Mouse (Mus musculus): ENCODE measurements at regions not wholly inside any gene's neighbourhood (a gene's known extent, or its start where the extent isn't known, plus 50 kb on each side); places are given as distances from the start of the nearest gene placed in this dataset.

DNA sequence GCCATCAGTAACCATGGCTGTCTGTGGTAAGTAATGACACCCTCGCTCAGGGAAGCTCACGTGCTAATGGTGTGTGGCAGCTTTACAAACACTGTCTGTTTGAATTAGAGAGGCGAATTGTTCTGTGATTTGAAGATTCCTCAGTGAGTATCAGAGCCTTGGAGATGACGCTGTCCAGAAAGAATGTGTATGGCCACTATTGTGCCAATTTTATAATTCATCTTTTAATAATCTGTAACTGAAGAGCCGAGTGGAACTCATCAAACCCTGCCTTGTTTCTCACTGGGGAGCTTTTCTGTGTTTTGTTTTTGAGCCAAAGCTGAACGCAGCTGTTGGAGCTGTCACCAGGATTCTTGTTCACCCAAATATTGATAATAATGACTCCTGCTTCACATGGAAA, 171.7 kb downstream of the Dact1 start:
- DNase-seq (ENCODE audit: low read depth, low spot score): no peak

GRCm38 (mm10) chr12:71481899-71482593, 172.4 kb downstream of the Dact1 start:
- DNase-seq (ENCODE audit: low read depth, low spot score): peak; percentile 24

GRCm38 (mm10) chr12:71482619-71483018, 172.9 kb downstream of the Dact1 start:
- DNase-seq (ENCODE audit: low read depth, low spot score): no peak

DNA sequence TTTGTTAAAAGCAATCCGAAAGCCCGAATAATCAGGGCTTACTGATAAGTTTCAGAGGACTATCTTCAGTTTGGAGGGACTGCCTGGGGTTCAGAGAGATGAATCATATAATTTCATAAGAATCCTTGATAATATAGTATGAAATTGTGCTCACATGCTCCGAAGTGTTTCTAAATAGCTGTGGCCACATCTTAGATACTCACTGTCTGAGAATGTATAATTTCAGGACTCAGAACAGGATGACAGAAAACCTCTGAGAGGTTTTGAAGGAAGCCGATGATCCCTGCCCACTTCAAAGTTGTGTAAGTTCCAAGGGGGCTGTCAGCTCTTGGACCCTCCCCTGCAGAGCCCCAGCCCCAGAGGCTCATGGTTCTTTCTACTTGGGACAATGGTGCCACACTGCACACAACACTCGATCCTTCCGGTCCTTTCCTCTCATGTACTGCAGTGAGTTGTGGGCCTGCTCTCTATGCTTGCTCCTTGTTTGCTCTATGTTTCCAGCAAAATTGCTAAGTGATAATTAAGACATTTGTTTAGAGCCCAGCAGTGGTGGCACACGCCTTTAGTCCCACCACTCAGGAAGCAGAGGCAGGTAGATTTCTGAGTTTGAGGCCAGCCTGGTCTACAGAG, 174.0 kb downstream of the Dact1 start:
- DNase-seq (ENCODE audit: low read depth, low spot score): no peak

GRCm38 (mm10) chr12:71484286-71484685, 174.6 kb downstream of the Dact1 start:
- DNase-seq (ENCODE audit: low read depth, low spot score): no peak

DNA sequence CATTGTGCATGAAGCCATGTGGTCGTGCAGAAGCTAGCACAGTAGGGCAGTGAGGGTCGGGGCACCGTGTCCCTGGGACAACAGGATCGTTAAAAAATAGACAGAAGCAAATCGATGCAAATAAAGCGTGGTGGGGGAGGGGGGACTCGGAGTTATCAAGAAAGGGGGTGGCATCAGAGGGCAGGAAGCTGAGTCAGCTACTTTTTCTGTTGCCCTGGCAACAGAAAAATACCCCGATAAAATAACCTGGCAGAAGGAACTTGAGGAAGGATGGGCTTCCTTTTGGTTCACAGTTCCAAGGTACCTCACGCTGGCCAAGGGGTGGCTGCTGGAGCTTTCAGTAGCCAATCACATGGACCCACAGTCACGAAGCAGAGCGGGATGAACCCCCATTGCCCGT, 176.4 kb downstream of the Dact1 start:
- DNase-seq (ENCODE audit: low read depth, low spot score): no peak

GRCm38 (mm10) chr12:71487591-71488435, 178.1 kb downstream of the Dact1 start:
- peak; percentile 46 for DNase-seq (ENCODE audit: low read depth, low spot score)

GRCm38 (mm10) chr12:71489295-71489694, 179.6 kb downstream of the Dact1 start:
- DNase-seq (ENCODE audit: low read depth, low spot score): peak; percentile 60

GRCm38 (mm10) chr12:71494803-71495293, 185.2 kb downstream of the Dact1 start:
- DNase-seq (ENCODE audit: low read depth, low spot score): no peak

- DNase-seq (ENCODE audit: low read depth, low spot score): peak; percentile 50
Observed at GRCm38 (mm10) chr12:71498246-71499029, 188.8 kb downstream of the Dact1 start.

DNA sequence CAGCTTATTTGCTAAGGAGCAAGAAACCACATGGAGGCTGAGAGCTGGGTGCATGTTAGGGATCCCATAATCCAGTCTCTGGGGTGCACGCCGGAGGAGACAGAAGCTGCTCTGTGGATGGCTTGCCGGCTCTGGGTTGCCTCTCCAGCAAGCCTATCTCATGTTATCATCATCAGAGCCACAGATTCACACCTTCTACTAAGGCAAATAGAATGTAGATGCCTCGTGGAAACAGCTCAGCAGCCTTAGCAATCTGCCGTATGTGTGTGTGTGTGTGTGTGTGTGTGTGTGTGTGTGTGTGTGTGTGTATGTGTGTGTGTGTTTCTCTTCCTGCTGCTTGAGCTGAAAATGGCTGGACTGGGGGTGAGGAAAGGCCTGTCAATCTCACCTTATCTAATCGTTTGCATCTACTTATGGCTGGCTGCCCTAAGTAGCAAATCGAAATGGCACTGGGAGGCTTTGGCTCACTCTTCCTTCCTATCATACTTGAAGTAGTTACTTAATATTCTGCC, 191.7 kb downstream of the Dact1 start:
- DNase-seq (ENCODE audit: low read depth, low spot score): no peak

GRCm38 (mm10) chr12:71503265-71503664, 193.6 kb downstream of the Dact1 start:
- no peak for DNase-seq (ENCODE audit: low read depth, low spot score)

DNA sequence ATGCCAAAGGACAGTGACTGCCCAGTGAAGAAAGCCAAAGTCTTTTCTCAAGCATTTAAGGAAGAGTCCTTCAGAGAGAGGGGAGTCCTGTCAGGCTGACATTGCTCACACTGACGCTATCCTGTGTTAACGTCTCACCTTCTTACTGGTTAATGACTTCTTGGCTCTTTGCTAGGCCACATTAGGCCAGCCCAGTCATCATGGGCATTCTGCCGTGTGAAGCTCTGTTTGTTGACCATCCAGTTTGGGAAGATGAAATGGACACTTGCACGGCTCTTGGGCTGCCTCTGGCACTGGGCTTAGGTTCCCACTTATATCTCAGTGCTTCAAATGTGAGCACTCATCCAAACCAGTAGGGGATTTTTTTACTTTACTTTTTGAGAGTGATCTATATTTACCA, 196.5 kb downstream of the Dact1 start:
- no peak for DNase-seq (ENCODE audit: low read depth, low spot score)

DNA sequence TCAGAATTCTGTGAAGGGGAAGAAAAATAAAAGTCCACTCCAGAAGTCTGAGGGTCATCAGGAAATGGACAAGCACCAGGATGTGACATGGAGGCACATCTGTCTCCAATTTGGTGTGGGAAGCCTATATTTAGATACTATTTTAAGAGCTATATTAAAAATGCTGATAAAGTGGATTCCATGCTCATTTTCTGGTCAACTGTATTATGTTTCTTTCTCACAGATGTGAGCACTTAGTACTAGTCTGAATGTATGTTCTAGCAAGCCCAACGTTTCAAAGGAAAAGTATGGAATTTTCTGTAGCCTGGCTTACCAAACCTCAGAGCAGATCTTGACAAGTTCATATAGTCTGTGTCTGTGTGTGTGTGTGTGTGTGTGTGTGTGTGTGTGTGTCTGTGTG, 197.0 kb downstream of the Dact1 start:
- DNase-seq (ENCODE audit: low read depth, low spot score): no peak

GRCm38 (mm10) chr12:71512915-71513612, 203.4 kb downstream of the Dact1 start:
- no peak for DNase-seq (ENCODE audit: low read depth, low spot score)

DNA sequence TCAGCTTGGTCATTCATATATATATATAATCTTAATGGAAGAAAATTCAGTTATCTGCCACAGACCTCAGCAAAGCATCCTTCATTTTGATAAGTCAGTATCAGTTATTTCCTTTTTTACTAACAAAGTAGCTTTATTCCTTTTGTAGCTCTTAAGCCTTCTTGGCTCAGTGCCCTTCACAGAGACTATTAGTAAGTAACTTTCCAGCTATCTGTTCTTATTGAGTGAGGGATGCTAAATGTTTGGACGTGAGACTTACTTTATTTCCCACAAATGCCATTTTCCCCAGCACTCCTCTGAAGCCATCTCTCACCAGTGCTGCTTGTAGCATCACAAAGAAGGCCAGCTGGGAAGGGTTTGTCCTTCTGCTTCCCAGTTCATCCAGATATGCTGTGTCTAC, 209.8 kb downstream of the Dact1 start:
- DNase-seq (ENCODE audit: low read depth, low spot score): no peak

DNA sequence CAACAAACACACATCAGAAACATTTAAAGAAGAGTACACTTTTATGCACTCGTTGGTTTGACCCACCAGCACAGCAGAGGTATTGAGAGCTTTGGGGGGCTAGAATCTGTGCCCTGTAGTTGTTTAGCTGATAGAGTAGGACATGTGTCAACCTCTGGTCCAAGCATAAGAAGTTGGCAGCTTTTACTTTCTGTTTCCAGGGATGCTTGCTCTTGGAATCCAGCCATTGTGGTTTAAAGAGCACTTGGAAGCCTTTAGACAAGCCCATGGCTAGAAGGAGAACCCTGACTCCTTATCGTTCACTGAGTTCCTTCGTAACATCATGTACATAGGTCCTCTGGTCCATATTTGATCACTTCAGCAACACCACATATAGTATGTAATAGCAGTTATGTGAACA, 212.3 kb downstream of the Dact1 start:
- DNase-seq (ENCODE audit: low read depth, low spot score): no peak

- no peak for DNase-seq (ENCODE audit: low read depth, low spot score)
Observed at GRCm38 (mm10) chr12:71522451-71522850, 212.8 kb downstream of the Dact1 start.

- no peak for DNase-seq (ENCODE audit: low read depth, low spot score)
Observed at GRCm38 (mm10) chr12:71524156-71524555, 214.5 kb downstream of the Dact1 start.

- DNase-seq (ENCODE audit: low read depth, low spot score): peak; percentile 10
Observed at GRCm38 (mm10) chr12:71525255-71525927, 215.7 kb downstream of the Dact1 start.
